Mouse (Mus musculus): ENCODE measurements around the gene Pkd1l1. TPM values are rescaled to one million over a fixed set of nuclear protein-coding genes. Genes with fewer than 3 reads are reported as not detected.

Gene Pkd1l1
- polyA plus RNA-seq, 1 experiment from 2014 or later: not detected

DNA sequence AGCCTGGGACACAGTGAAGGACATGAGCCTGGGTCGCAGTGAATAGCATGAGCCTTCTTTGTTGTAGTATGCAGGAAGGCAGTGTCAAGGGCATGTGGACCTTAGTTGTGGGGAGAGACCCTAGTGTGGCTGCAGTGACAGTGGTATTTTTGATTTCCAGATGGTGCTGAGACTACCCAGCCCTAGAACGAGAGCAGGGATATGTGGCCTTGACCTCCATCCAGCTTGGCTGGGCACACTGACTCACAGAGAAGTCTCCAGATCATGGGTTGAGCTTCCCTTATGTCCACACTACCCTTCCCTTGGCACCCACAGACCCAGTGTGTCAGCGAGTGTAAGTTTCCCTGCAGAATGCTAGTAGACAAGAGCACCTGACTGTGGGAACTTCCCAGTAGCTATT, 178.0 kb downstream of the Pkd1l1 start:
- Histone ChIP-seq H3K4me3 (ENCODE audit: low read depth, low read length) (no peak overlapping the region), H3K4me2 (replicated peaks; ENCODE audit: low read depth, low read length) (no peak overlapping the region), H3K4me1 (replicated peaks; ENCODE audit: control insufficient read depth, insufficient read depth, low read length) (no peaks in the 10 kb centered on the region), H3K27me3 (ENCODE audit: control insufficient read depth, insufficient read depth, low read length) (no peaks in the 10 kb centered on the region), H3K27ac (ENCODE audit: low read depth, low read length) (no peak overlapping the region), H3K36me3 (ENCODE audit: control insufficient read depth, insufficient read depth, low read length) (no peaks in the 10 kb centered on the region), H3K9ac (ENCODE audit: low read depth, low read length) (no peak overlapping the region), H3K9me3 (ENCODE audit: control insufficient read depth, low read length) (no peaks in the 10 kb centered on the region)
- DNase-seq (ENCODE audit: low spot score) (no peak), ATAC-seq (ENCODE audit: low FRiP score) (no peak)
- 91% methylated on average over 3 of the region's 3 CpGs for WGBS

DNA sequence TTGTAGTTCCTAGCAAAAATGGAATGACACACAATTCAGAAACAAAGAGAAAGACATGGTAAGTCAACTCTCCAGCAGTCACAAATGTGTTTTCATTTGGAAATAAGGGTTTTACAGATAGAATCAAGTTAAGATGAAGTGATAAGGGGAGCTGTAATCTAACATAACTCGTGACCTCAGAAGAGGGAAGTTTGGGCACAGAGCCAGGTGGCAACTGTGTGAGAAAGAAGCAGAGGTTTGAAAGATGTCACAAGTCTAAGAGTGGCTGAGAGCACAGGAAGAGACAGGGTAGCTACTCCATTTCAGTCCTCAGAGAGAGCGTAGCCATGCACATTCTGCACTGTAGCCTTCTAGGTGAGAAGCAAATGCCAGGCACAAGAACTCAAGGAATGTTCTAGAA, 180.9 kb downstream of the Pkd1l1 start:
- Histone ChIP-seq H3K4me2 (replicated peaks; ENCODE audit: low read depth, low read length) (no peak overlapping the region), H3K36me3 (ENCODE audit: control insufficient read depth, insufficient read depth, low read length) (no peaks in the 10 kb centered on the region), H3K9me3 (ENCODE audit: control insufficient read depth, low read length) (no peaks in the 10 kb centered on the region), H3K27me3 (ENCODE audit: control insufficient read depth, insufficient read depth, low read length) (no peaks in the 10 kb centered on the region), H3K27ac (ENCODE audit: low read depth, low read length) (no peak overlapping the region), H3K9ac (ENCODE audit: low read depth, low read length) (no peak overlapping the region), H3K4me1 (replicated peaks; ENCODE audit: control insufficient read depth, insufficient read depth, low read length) (no peaks in the 10 kb centered on the region), H3K4me3 (ENCODE audit: low read depth, low read length) (no peak overlapping the region)
- WGBS: 86% methylated on average over 2 of the region's 2 CpGs
- DNase-seq (ENCODE audit: low spot score) (no peak), ATAC-seq (ENCODE audit: low FRiP score) (no peak)

- H3K4me3 ChIP-seq (ENCODE audit: low read depth, low read length): no peak overlapping the region
- no peaks in the 10 kb centered on the region for H3K27me3 ChIP-seq (ENCODE audit: control insufficient read depth, insufficient read depth, low read length)
- H3K27ac ChIP-seq (ENCODE audit: low read depth, low read length): no peak overlapping the region
- 76% methylated on average over 5 of the region's 5 CpGs for WGBS
- no peaks in the 10 kb centered on the region for H3K9me3 ChIP-seq (ENCODE audit: control insufficient read depth, low read length)
- DNase-seq (ENCODE audit: low spot score): no peak
- no peaks in the 10 kb centered on the region for H3K4me1 ChIP-seq (replicated peaks; ENCODE audit: control insufficient read depth, insufficient read depth, low read length)
- no peak overlapping the region for H3K4me2 ChIP-seq (replicated peaks; ENCODE audit: low read depth, low read length)
- no peak overlapping the region for H3K9ac ChIP-seq (ENCODE audit: low read depth, low read length)
- no peaks in the 10 kb centered on the region for H3K36me3 ChIP-seq (ENCODE audit: control insufficient read depth, insufficient read depth, low read length)
- no peak for ATAC-seq (ENCODE audit: low FRiP score)
These were observed 183.9 kb downstream of the Pkd1l1 start for GRCm38 (mm10) chr11:8789186-8789585.

DNA sequence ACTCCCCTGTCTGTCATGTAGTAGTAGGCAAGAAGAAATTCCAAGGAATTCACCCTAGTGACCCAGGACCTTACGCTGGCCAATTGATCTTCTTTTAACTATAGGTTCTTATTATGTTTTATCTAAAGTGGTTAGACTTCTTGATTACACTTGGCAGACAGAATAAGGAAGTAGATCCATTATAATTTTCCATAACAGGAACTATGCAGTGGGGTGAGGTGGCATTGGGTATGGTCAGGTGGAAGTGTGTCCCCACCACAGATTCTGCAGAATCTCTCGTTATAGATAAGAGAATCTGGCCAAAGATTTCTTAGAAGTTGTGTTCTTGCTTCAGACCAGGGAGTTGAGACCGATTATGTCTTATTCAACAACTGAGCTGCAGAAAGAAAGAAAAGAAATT, 185.5 kb downstream of the Pkd1l1 start:
- Histone ChIP-seq H3K27me3 (ENCODE audit: control insufficient read depth, insufficient read depth, low read length) (no peaks in the 10 kb centered on the region), H3K9ac (ENCODE audit: low read depth, low read length) (no peak overlapping the region), H3K36me3 (ENCODE audit: control insufficient read depth, insufficient read depth, low read length) (no peaks in the 10 kb centered on the region), H3K27ac (ENCODE audit: low read depth, low read length) (no peak overlapping the region), H3K9me3 (ENCODE audit: control insufficient read depth, low read length) (no peaks in the 10 kb centered on the region), H3K4me1 (replicated peaks; ENCODE audit: control insufficient read depth, insufficient read depth, low read length) (no peaks in the 10 kb centered on the region), H3K4me2 (replicated peaks; ENCODE audit: low read depth, low read length) (no peak overlapping the region), H3K4me3 (ENCODE audit: low read depth, low read length) (no peak overlapping the region)
- WGBS: 84% methylated on average over 3 of the region's 3 CpGs
- DNase-seq (ENCODE audit: low spot score) (no peak), ATAC-seq (ENCODE audit: low FRiP score) (no peak)

DNA sequence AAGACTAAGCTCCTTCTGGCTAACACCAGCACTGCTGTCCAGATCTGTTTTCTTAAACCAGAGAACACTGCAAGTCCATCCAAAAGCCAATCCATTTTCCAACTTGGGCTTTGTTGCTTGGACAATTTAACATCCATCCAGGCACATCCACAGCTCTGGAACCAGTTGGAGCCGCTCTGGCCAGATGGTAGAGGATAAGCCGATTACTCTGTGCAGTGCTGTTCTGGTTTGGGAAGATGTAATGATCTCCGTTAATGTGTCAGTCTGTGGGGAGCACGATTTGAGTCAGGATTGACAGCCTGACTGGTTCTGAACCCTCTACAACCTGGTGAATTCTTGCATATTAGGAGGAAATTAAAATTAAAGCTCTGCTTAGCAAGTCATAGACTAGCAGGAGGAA, 188.7 kb downstream of the Pkd1l1 start:
- Histone ChIP-seq H3K4me1 (replicated peaks; ENCODE audit: control insufficient read depth, insufficient read depth, low read length) (no peaks in the 10 kb centered on the region), H3K9ac (ENCODE audit: low read depth, low read length) (no peak overlapping the region), H3K4me2 (replicated peaks; ENCODE audit: low read depth, low read length) (no peak overlapping the region), H3K4me3 (ENCODE audit: low read depth, low read length) (no peak overlapping the region), H3K27me3 (ENCODE audit: control insufficient read depth, insufficient read depth, low read length) (no peaks in the 10 kb centered on the region), H3K36me3 (ENCODE audit: control insufficient read depth, insufficient read depth, low read length) (no peaks in the 10 kb centered on the region), H3K27ac (ENCODE audit: low read depth, low read length) (no peak overlapping the region), H3K9me3 (ENCODE audit: control insufficient read depth, low read length) (no peaks in the 10 kb centered on the region)
- DNase-seq (ENCODE audit: low spot score) (no peak), ATAC-seq (ENCODE audit: low FRiP score) (no peak)
- 88% methylated on average over 4 of the region's 4 CpGs for WGBS

GRCm38 (mm10) chr11:8782141-8782465, 191.0 kb downstream of the Pkd1l1 start:
- DNase-seq (ENCODE audit: low spot score) (no peak), ATAC-seq (ENCODE audit: low FRiP score) (no peak)
- Histone ChIP-seq H3K4me1 (replicated peaks; ENCODE audit: control insufficient read depth, insufficient read depth, low read length) (no peaks in the 10 kb centered on the region), H3K27me3 (ENCODE audit: control insufficient read depth, insufficient read depth, low read length) (no peaks in the 10 kb centered on the region), H3K4me3 (ENCODE audit: low read depth, low read length) (no peak overlapping the region), H3K9ac (ENCODE audit: low read depth, low read length) (no peak overlapping the region), H3K4me2 (replicated peaks; ENCODE audit: low read depth, low read length) (no peak overlapping the region), H3K9me3 (ENCODE audit: control insufficient read depth, low read length) (no peaks in the 10 kb centered on the region), H3K27ac (ENCODE audit: low read depth, low read length) (0 out of 2 replicates have a peak overlapping the region, but pooled peaks have one; percentile 10), H3K36me3 (ENCODE audit: control insufficient read depth, insufficient read depth, low read length) (no peaks in the 10 kb centered on the region)
- WGBS: 93% methylated on average over 3 of the region's 3 CpGs

DNA sequence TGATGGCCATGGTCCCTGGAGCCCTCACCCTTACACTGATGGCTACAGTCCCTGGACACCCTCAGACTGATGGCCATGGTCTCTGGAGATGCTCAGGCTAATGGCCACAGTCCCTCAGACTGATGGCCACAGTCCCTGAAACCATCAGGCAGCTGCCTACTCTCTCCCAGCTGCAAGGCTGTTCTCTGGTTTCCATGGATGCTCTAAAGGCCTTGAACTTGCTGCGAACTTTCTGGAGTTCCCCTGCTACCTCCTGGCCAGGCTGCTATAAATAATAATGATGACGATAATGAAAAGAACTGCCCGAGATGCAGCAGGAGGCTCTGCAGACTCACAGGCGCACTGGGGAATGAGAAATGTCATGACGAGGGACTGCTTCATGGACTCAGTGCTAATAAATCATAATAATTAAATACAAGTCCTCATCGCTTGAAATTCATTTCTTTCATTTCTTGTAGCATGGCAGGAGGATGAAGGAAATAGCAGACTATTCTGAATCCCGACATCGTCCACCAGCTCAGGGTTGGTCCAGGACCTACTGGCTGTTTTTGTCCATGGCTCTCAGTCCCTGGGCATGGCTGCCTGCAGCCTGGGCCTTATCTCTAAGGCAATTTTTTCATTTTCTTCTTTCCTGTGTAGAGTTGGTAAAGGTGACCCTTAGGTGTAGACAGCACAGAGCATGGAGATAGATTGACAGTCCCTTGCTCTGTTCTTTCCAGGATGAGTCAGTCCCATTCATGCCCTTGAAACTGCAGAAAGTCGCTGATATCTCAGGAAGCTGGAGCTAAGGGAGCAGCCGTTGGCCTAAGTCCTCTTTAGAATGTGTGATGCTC, 191.5 kb downstream of the Pkd1l1 start:
- Histone ChIP-seq H3K27me3 (ENCODE audit: control insufficient read depth, insufficient read depth, low read length) (no peaks in the 10 kb centered on the region), H3K9ac (ENCODE audit: low read depth, low read length) (no peak overlapping the region), H3K4me2 (replicated peaks; ENCODE audit: low read depth, low read length) (no peak overlapping the region), H3K9me3 (ENCODE audit: control insufficient read depth, low read length) (no peaks in the 10 kb centered on the region), H3K4me3 (ENCODE audit: low read depth, low read length) (no peak overlapping the region), H3K36me3 (ENCODE audit: control insufficient read depth, insufficient read depth, low read length) (no peaks in the 10 kb centered on the region), H3K4me1 (replicated peaks; ENCODE audit: control insufficient read depth, insufficient read depth, low read length) (no peaks in the 10 kb centered on the region), H3K27ac (ENCODE audit: low read depth, low read length) (0 out of 2 replicates have a peak overlapping the region, but pooled peaks have one; percentile 10)
- 77% methylated on average over 10 of the region's 10 CpGs for WGBS
- ATAC-seq (ENCODE audit: low FRiP score) (0 out of 2 replicates have a peak, but pooled peaks have one; percentile 43), DNase-seq (ENCODE audit: low spot score) (no peak)

- no peaks in the 10 kb centered on the region for H3K9me3 ChIP-seq (ENCODE audit: control insufficient read depth, low read length)
- no peak for DNase-seq (ENCODE audit: low spot score)
- WGBS: 76% methylated on average over 3 of the region's 3 CpGs
These were observed 193.6 kb downstream of the Pkd1l1 start for GRCm38 (mm10) chr11:8779427-8779826.

More at GRCm38 (mm10) chr11:8779427-8779826, 193.6 kb downstream of the Pkd1l1 start:
- no peak for ATAC-seq (ENCODE audit: low FRiP score)
- H3K27ac ChIP-seq (ENCODE audit: low read depth, low read length): no peak overlapping the region
- H3K4me3 ChIP-seq (ENCODE audit: low read depth, low read length): no peak overlapping the region
- no peak overlapping the region for H3K4me2 ChIP-seq (replicated peaks; ENCODE audit: low read depth, low read length)
- H3K4me1 ChIP-seq (replicated peaks; ENCODE audit: control insufficient read depth, insufficient read depth, low read length): no peaks in the 10 kb centered on the region
- no peaks in the 10 kb centered on the region for H3K27me3 ChIP-seq (ENCODE audit: control insufficient read depth, insufficient read depth, low read length)
- no peaks in the 10 kb centered on the region for H3K36me3 ChIP-seq (ENCODE audit: control insufficient read depth, insufficient read depth, low read length)
- H3K9ac ChIP-seq (ENCODE audit: low read depth, low read length): no peak overlapping the region
